Mouse (Mus musculus): ENCODE measurements around the gene Cyp2t4. TPM values are rescaled to one million over a fixed set of nuclear protein-coding genes. Genes with fewer than 3 reads are reported as not detected.

Cyp2t4 gene
- polyA plus RNA-seq, 1 experiment from 2014 or later = 0.14 TPM

- Histone ChIP-seq H3K4me1 (replicated peaks) (peaks cover 23% of the 10 kb centered on the region), H3K4me3 (no peak overlapping the region), H3K27me3 (no peaks in the 10 kb centered on the region), H3K27ac (replicated peaks) (no peak overlapping the region), H3K9ac (no peak overlapping the region), H3K36me3 (peaks cover 43% of the 10 kb centered on the region), H3K9me3 (no peaks in the 10 kb centered on the region), H3K4me2 (peak overlapping the region; percentile 76)
- WGBS = 89% methylated on average over 4 of the region's 4 CpGs
- no peak for ATAC-seq (ENCODE audit: low FRiP score, low read depth)
These were observed 40.2 kb downstream of the Cyp2t4 start for GRCm38 (mm10) chr7:27193731-27194130.

GRCm38 (mm10) chr7:27195681-27196611 is 42.4 kb downstream of the Cyp2t4 start, which contains the start of the genes BC024978 and Snrpa:
Gene BC024978 (plus strand): TSS chr7:27195781.
Gene Snrpa (minus strand): TSS chr7:27196271.
- peak; percentile 98 for ATAC-seq (ENCODE audit: low FRiP score, low read depth)
- WGBS = under 1% methylated on average over 62 of the region's 64 CpGs

GRCm38 (mm10) chr7:27197136-27197535 is 43.6 kb downstream of the Cyp2t4 start:
- H3K4me3 ChIP-seq = no peak overlapping the region
- H3K9ac ChIP-seq = no peak overlapping the region
- H3K4me1 ChIP-seq (replicated peaks) = peaks cover 23% of the 10 kb centered on the region
- no peaks in the 10 kb centered on the region for H3K9me3 ChIP-seq
- peaks cover 9% of the 10 kb centered on the region for H3K36me3 ChIP-seq
- peak overlapping the region; percentile 76; the same call in 1 of the 2 replicates for H3K4me2 ChIP-seq
- 91% methylated on average over 3 of the region's 3 CpGs for WGBS
- no peaks in the 10 kb centered on the region for H3K27me3 ChIP-seq
- no peak overlapping the region for H3K27ac ChIP-seq (replicated peaks)
- ATAC-seq (ENCODE audit: low FRiP score, low read depth) = no peak

More at GRCm38 (mm10) chr7:27195681-27196611, 42.4 kb downstream of the Cyp2t4 start, which contains the start of the genes BC024978 and Snrpa:
- no peaks in the 10 kb centered on the region for H3K9me3 ChIP-seq
- peak within 1 kb of the TSS; percentile 97 for H3K27ac ChIP-seq (replicated peaks)
- H3K4me2 ChIP-seq = peak within 1 kb of the TSS; percentile 76
- H3K4me3 ChIP-seq = peak within 1 kb of the TSS; percentile 88
- peaks cover 21% of the 10 kb centered on the region for H3K36me3 ChIP-seq
- peaks cover 23% of the 10 kb centered on the region for H3K4me1 ChIP-seq (replicated peaks)
- H3K9ac ChIP-seq = peak within 1 kb of the TSS; percentile 89
- H3K27me3 ChIP-seq = no peaks in the 10 kb centered on the region

GRCm38 (mm10) chr7:27197634-27198033 is 44.1 kb downstream of the Cyp2t4 start:
- ATAC-seq (ENCODE audit: low FRiP score, low read depth) = no peak

GRCm38 (mm10) chr7:27198355-27198754 is 44.8 kb downstream of the Cyp2t4 start:
- Histone ChIP-seq H3K36me3 (peaks cover 6% of the 10 kb centered on the region), H3K9me3 (no peaks in the 10 kb centered on the region), H3K4me2 (no peak overlapping the region), H3K4me1 (replicated peaks) (peaks cover 23% of the 10 kb centered on the region), H3K4me3 (no peak overlapping the region), H3K9ac (no peak overlapping the region), H3K27me3 (no peaks in the 10 kb centered on the region), H3K27ac (replicated peaks) (no peak overlapping the region)
- no peak for ATAC-seq (ENCODE audit: low FRiP score, low read depth)

More at GRCm38 (mm10) chr7:27197634-27198033, 44.1 kb downstream of the Cyp2t4 start:
- H3K27ac ChIP-seq (replicated peaks) = no peak overlapping the region
- peaks cover 23% of the 10 kb centered on the region for H3K4me1 ChIP-seq (replicated peaks)
- no peaks in the 10 kb centered on the region for H3K9me3 ChIP-seq
- H3K4me3 ChIP-seq = no peak overlapping the region
- WGBS = 92% methylated on average over 8 of the region's 8 CpGs
- no peak overlapping the region for H3K9ac ChIP-seq
- H3K36me3 ChIP-seq = peaks cover 8% of the 10 kb centered on the region
- H3K27me3 ChIP-seq = no peaks in the 10 kb centered on the region
- no peak overlapping the region for H3K4me2 ChIP-seq

- Histone ChIP-seq H3K4me3 (no peak overlapping the region), H3K4me2 (no peak overlapping the region), H3K9ac (no peak overlapping the region), H3K36me3 (peaks cover 9% of the 10 kb centered on the region), H3K4me1 (replicated peaks) (peaks cover 19% of the 10 kb centered on the region), H3K27me3 (no peaks in the 10 kb centered on the region), H3K9me3 (no peaks in the 10 kb centered on the region), H3K27ac (replicated peaks) (no peak overlapping the region)
- 92% methylated on average over 8 of the region's 8 CpGs for WGBS
- no peak for ATAC-seq (ENCODE audit: low FRiP score, low read depth)
These were observed 45.3 kb downstream of the Cyp2t4 start for GRCm38 (mm10) chr7:27198779-27199178.

GRCm38 (mm10) chr7:27203730-27204449 is 50.4 kb downstream of the Cyp2t4 start:
- Histone ChIP-seq H3K27me3 (no peaks in the 10 kb centered on the region), H3K9me3 (no peaks in the 10 kb centered on the region), H3K9ac (no peak overlapping the region), H3K36me3 (peaks cover 34% of the 10 kb centered on the region), H3K4me2 (no peak overlapping the region), H3K27ac (replicated peaks) (no peak overlapping the region), H3K4me1 (replicated peaks) (no peaks in the 10 kb centered on the region), H3K4me3 (no peak overlapping the region)
- ATAC-seq (ENCODE audit: low FRiP score, low read depth) = no peak
- 96% methylated on average over 8 of the region's 8 CpGs for WGBS

MicroRNA genes within 50 kb of the gene (microRNA counts, 519-probe panel; counts per million panel counts)
- not detected for microRNA mmu-miR-1191

Small RNA genes lying within 50 kb of the gene (microRNA-seq; reads per million reads assigned to microRNA genes)
- gene Mir1191 (1.5 reads per million), gene Mir3101 (0.65 reads per million)

Other genes with a start within 250 kb of the Cyp2t4 start
- gene Cyp2a22, start 214.3 kb upstream of the Cyp2t4 start, polyA plus RNA-seq (2015; fragmentation: Nextera tagmentation; extraction: Ambion mirVana) = not detected in 2 replicates
- gene Cyp2a12, start 124.6 kb upstream of the Cyp2t4 start, polyA plus RNA-seq (2015; fragmentation: Nextera tagmentation; extraction: Ambion mirVana) = not detected in 2 replicates
- not detected in 2 replicates for gene Cyp2f2, start 33.8 kb upstream of the Cyp2t4 start, polyA plus RNA-seq (2015; fragmentation: Nextera tagmentation; extraction: Ambion mirVana)
- 96.4 and 107 TPM in 2 replicates for gene Egln2, start 13.1 kb downstream of the Cyp2t4 start, polyA plus RNA-seq (2015; fragmentation: Nextera tagmentation; extraction: Ambion mirVana)
- 102 and 111 TPM in 2 replicates for gene Rab4b, start 25.2 kb downstream of the Cyp2t4 start, polyA plus RNA-seq (2015; fragmentation: Nextera tagmentation; extraction: Ambion mirVana)
- gene Gm21983, start 27.4 kb downstream of the Cyp2t4 start, polyA plus RNA-seq (2015; fragmentation: Nextera tagmentation; extraction: Ambion mirVana) = 0.39 and 1.1 TPM in 2 replicates
- gene Mia, start 27.4 kb downstream of the Cyp2t4 start, polyA plus RNA-seq (2015; fragmentation: Nextera tagmentation; extraction: Ambion mirVana) = 23.9 and 26.6 TPM in 2 replicates
- gene BC024978, start 42.1 kb downstream of the Cyp2t4 start, polyA plus RNA-seq (2015; fragmentation: Nextera tagmentation; extraction: Ambion mirVana) = 3.8 and 4.0 TPM in 2 replicates
- 192 and 194 TPM in 2 replicates for gene Snrpa, start 42.6 kb downstream of the Cyp2t4 start, polyA plus RNA-seq (2015; fragmentation: Nextera tagmentation; extraction: Ambion mirVana)
- gene Itpkc, start 74.9 kb downstream of the Cyp2t4 start, polyA plus RNA-seq (2015; fragmentation: Nextera tagmentation; extraction: Ambion mirVana) = 7.5 and 8.2 TPM in 2 replicates
- gene Coq8b, start 79.3 kb downstream of the Cyp2t4 start, polyA plus RNA-seq (2015; fragmentation: Nextera tagmentation; extraction: Ambion mirVana) = 20.6 and 23.2 TPM in 2 replicates
- 57.8 and 67.5 TPM in 2 replicates for gene Numbl, start 104.7 kb downstream of the Cyp2t4 start, polyA plus RNA-seq (2015; fragmentation: Nextera tagmentation; extraction: Ambion mirVana)
- gene Ltbp4, start 184.0 kb downstream of the Cyp2t4 start, polyA plus RNA-seq (2015; fragmentation: Nextera tagmentation; extraction: Ambion mirVana) = 12.9 and 13.9 TPM in 2 replicates
- gene Shkbp1, start 202.3 kb downstream of the Cyp2t4 start, polyA plus RNA-seq (2015; fragmentation: Nextera tagmentation; extraction: Ambion mirVana) = 42.8 and 46.6 TPM in 2 replicates
- gene Gm20479, start 203.7 kb downstream of the Cyp2t4 start, polyA plus RNA-seq (2015; fragmentation: Nextera tagmentation; extraction: Ambion mirVana) = not detected in 2 replicates

All from hindbrain, embryonic 15.5 days (tissue).